Mouse (Mus musculus) liver, adult 2 months (tissue): ENCODE measurements around the gene Raf1. TPM values are rescaled to one million over a fixed set of nuclear protein-coding genes. Genes with fewer than 3 reads are reported as not detected.

Experiments
- DNase-seq: peaks from one replicate; pipeline ENCODE4 v3.0.0-alpha.2; 2011; ENCODE audit warnings: low read depth, low spot score; ENCODE audit errors: extremely low read depth
- H3K27ac ChIP-seq: fragments of 200-500 bp; replicated peaks from 2 replicates; pipeline ENCODE4 v1.5.1; 2012; ENCODE audit warnings: low read depth, mild to moderate bottlenecking, control low read depth, inconsistent platforms, low read length; ENCODE audit not compliant: insufficient read depth
- H3K27me3 ChIP-seq: fragments of 200-500 bp; 2 replicates; pipeline ENCODE4 v1.6.1; 2012; ENCODE audit warnings: mild to moderate bottlenecking, moderate library complexity, low read length, inconsistent platforms; ENCODE audit not compliant: control insufficient read depth, insufficient read depth
- H3K36me3 ChIP-seq: fragments of 200-500 bp; 2 replicates; pipeline ENCODE4 v1.6.1; 2012; ENCODE audit warnings: low read length, inconsistent platforms; ENCODE audit not compliant: control insufficient read depth, insufficient read depth
- H3K4me1 ChIP-seq: fragments of 200-500 bp; 2 replicates; pipeline ENCODE4 v1.6.1; 2011; ENCODE audit warnings: low read length; ENCODE audit not compliant: control insufficient read depth, insufficient read depth
- H3K4me3 ChIP-seq: fragments of 200-500 bp; 2 replicates; pipeline ENCODE4 v1.5.1; 2011; ENCODE audit warnings: low read depth, mild to moderate bottlenecking, control low read depth, low read length, moderate library complexity; ENCODE audit not compliant: insufficient read depth
- H3K79me2 ChIP-seq: fragments of 200-500 bp; 2 replicates; pipeline ENCODE4 v1.6.1; 2012; ENCODE audit warnings: inconsistent platforms, mild to moderate bottlenecking, low read length, moderate library complexity; ENCODE audit not compliant: control insufficient read depth, insufficient read depth
- H3K9ac ChIP-seq: fragments of 200-500 bp; 2 replicates; pipeline ENCODE4 v1.6.1; 2012; ENCODE audit warnings: low read depth, mild to moderate bottlenecking, control low read depth, inconsistent platforms, low read length
- CTCF ChIP-seq: fragments of 200-500 bp; IDR thresholded peaks from 2 replicates; pipeline ENCODE4 v1.5.1; 2011; ENCODE audit warnings: low read depth, low read length, control low read depth
- POLR2A ChIP-seq: fragments of 200-500 bp; IDR thresholded peaks from 2 replicates; pipeline ENCODE4 v1.6.1; 2011; ENCODE audit warnings: low read length, control low read depth; ENCODE audit not compliant: insufficient read depth; ENCODE audit errors: extremely low read depth
- WGBS: fragments of 180-500 bp; shearing (Covaris S2); methylation state at CpG from one replicate; pipeline ENCODE4 v1.1.7; 2018; 5-methylcytosine and 5-hydroxymethylcytosine counted together
- polyA plus RNA-seq: library from polyadenylated mRNA; depleted of rRNA; stranded (reverse); fragments of >200 nt; gene quantifications from 2 replicates; pipeline ENCODE4 v1.2.3, GENCODE M21; 2012; rRNA removed
- total RNA-seq: library from RNA; depleted of rRNA; stranded (reverse); fragments of >200 nt; gene quantifications from 2 replicates; pipeline ENCODE4 v1.2.3, GENCODE M21; 2014; rRNA removed

Raf1 gene
- total RNA-seq (71.0 and 92.3 TPM in 2 replicates), polyA plus RNA-seq (90.3 and 129 TPM in 2 replicates)

- peak; percentile 87 for DNase-seq
- WGBS = under 1% methylated on average over 51 of the region's 51 CpGs
- H3K79me2 ChIP-seq = peaks cover 28% of the 10 kb centered on the region
- H3K27me3 ChIP-seq = no peaks in the 10 kb centered on the region
- peak within 1 kb of the TSS; percentile 97 for H3K27ac ChIP-seq
- H3K4me3 ChIP-seq = peak within 1 kb of the TSS; percentile 94
- TF ChIP-seq CTCF = no peak
- TF ChIP-seq POLR2A = peak; percentile 98
- peaks cover 11% of the 10 kb centered on the region for H3K4me1 ChIP-seq
- H3K9ac ChIP-seq = peak within 1 kb of the TSS; percentile 99
- H3K36me3 ChIP-seq = no peaks in the 10 kb centered on the region
These were observed at the start of gene Raf1 for GRCm38 (mm10) chr6:115676452-115677128. Gene Raf1, minus strand, starts transcription at chr6:115676635.

- Histone ChIP-seq H3K79me2 (no peaks in the 10 kb centered on the region), H3K4me1 (peaks cover 6% of the 10 kb centered on the region), H3K36me3 (no peaks in the 10 kb centered on the region), H3K4me3 (no peak overlapping the region), H3K9ac (no peak overlapping the region), H3K27me3 (no peaks in the 10 kb centered on the region), H3K27ac (no peak overlapping the region)
- WGBS = 72% methylated on average over 5 of the region's 5 CpGs
- TF ChIP-seq POLR2A = no peak
- peak; percentile 6 for DNase-seq
These were observed 45.8 kb upstream of the Raf1 start for GRCm38 (mm10) chr6:115722246-115722645.

GRCm38 (mm10) chr6:115717715-115718558, 41.5 kb upstream of the Raf1 start:
- Histone ChIP-seq H3K27me3 (no peaks in the 10 kb centered on the region), H3K4me1 (peaks cover 10% of the 10 kb centered on the region), H3K36me3 (no peaks in the 10 kb centered on the region), H3K79me2 (no peaks in the 10 kb centered on the region), H3K9ac (peak overlapping the region; percentile 68), H3K4me3 (peak overlapping the region; percentile 50), H3K27ac (0 out of 2 replicates have a peak overlapping the region, but pooled peaks have one; percentile 20)
- peak; percentile 77 for DNase-seq
- 3% methylated on average over 15 of the region's 15 CpGs for WGBS
- TF ChIP-seq CTCF = peak; percentile 25; the same call in 1 of the 2 replicates
- no peak for TF ChIP-seq POLR2A

GRCm38 (mm10) chr6:115717101-115717652, 40.7 kb upstream of the Raf1 start:
- Histone ChIP-seq H3K27me3 (no peaks in the 10 kb centered on the region), H3K27ac (no peak overlapping the region), H3K4me3 (no peak overlapping the region), H3K36me3 (no peaks in the 10 kb centered on the region), H3K9ac (no peak overlapping the region), H3K79me2 (no peaks in the 10 kb centered on the region), H3K4me1 (peaks cover 10% of the 10 kb centered on the region)
- peak; percentile 3 for DNase-seq
- 56% methylated on average over 8 of the region's 8 CpGs for WGBS
- TF ChIP-seq CTCF (no peak), POLR2A (no peak)

- no peak overlapping the region for H3K27ac ChIP-seq
- no peaks in the 10 kb centered on the region for H3K4me1 ChIP-seq
- H3K36me3 ChIP-seq = no peaks in the 10 kb centered on the region
- no peak overlapping the region for H3K4me3 ChIP-seq
- no peaks in the 10 kb centered on the region for H3K27me3 ChIP-seq
- no peak overlapping the region for H3K9ac ChIP-seq
- no peaks in the 10 kb centered on the region for H3K79me2 ChIP-seq
- WGBS = 76% methylated on average over 3 of the region's 3 CpGs
- no peak for DNase-seq
- TF ChIP-seq CTCF (no peak), POLR2A (no peak)
These were observed 34.8 kb upstream of the Raf1 start for GRCm38 (mm10) chr6:115711261-115711660.

GRCm38 (mm10) chr6:115702901-115703300, 26.5 kb upstream of the Raf1 start:
- H3K9ac ChIP-seq = no peak overlapping the region
- TF ChIP-seq CTCF = no peak
- no peak for TF ChIP-seq POLR2A
- H3K79me2 ChIP-seq = no peaks in the 10 kb centered on the region
- no peak for DNase-seq
- no peak overlapping the region for H3K4me3 ChIP-seq
- H3K27me3 ChIP-seq = no peaks in the 10 kb centered on the region
- WGBS = 80% methylated on average over 5 of the region's 5 CpGs
- H3K36me3 ChIP-seq = no peaks in the 10 kb centered on the region
- no peak overlapping the region for H3K27ac ChIP-seq
- no peaks in the 10 kb centered on the region for H3K4me1 ChIP-seq
